Mouse (Mus musculus) forebrain, embryonic 16.5 days (tissue): ENCODE results near the gene Sox6. TPM values are rescaled to one million over a fixed set of nuclear protein-coding genes. Genes with fewer than 3 reads are reported as not detected.
A peak's percentile ranks its signal among the peaks of the same experiment; 100 is the strongest.
"Not testable (repeated sequence)": the region's sequence is repeated elsewhere in the genome, so short reads cannot be mapped to it uniquely, and the experiment has no call there.

Experiments used
- ATAC-seq: fragments of 200-750 bp; cut with Nextera tagmentation; 2 replicates; pipeline ENCODE4 v1.8.0; 2017; ENCODE audit warnings: mild to moderate bottlenecking, moderate library complexity
- H3K27ac ChIP-seq: fragments of 300-500 bp; sonication (generic); 2 replicates; pipeline ENCODE4 v1.5.1; 2014; ENCODE audit warnings: low read length, control low read depth
- H3K27me3 ChIP-seq: fragments of 300-500 bp; sonication (generic); replicated peaks from 2 replicates; pipeline ENCODE4 v1.6.1; 2014; ENCODE audit warnings: low read length; ENCODE audit not compliant: control insufficient read depth, insufficient read depth
- H3K36me3 ChIP-seq: fragments of 300-500 bp; sonication (generic); 2 replicates; pipeline ENCODE4 v1.6.1; 2014; ENCODE audit not compliant: control insufficient read depth, insufficient read depth
- H3K4me1 ChIP-seq: fragments of 300-500 bp; sonication (generic); replicated peaks from 2 replicates; pipeline ENCODE4 v1.6.1; 2014; ENCODE audit warnings: low read length; ENCODE audit not compliant: control insufficient read depth, insufficient read depth
- H3K4me2 ChIP-seq: fragments of 300-500 bp; sonication (generic); 2 replicates; pipeline ENCODE4 v1.6.1; 2014; ENCODE audit warnings: mild to moderate bottlenecking, low read length, control low read depth
- H3K4me3 ChIP-seq: fragments of 300-500 bp; sonication (generic); replicated peaks from 2 replicates; pipeline ENCODE4 v1.5.1; 2014; ENCODE audit warnings: mild to moderate bottlenecking, low read length, control low read depth
- H3K9ac ChIP-seq: fragments of 300-500 bp; sonication (generic); replicated peaks from 2 replicates; pipeline ENCODE4 v1.6.1; 2014; ENCODE audit warnings: low read depth, low read length, control low read depth
- H3K9me3 ChIP-seq: fragments of 300-500 bp; sonication (generic); 2 replicates; pipeline ENCODE4 v1.6.1; 2016; ENCODE audit warnings: low read length; ENCODE audit not compliant: control insufficient read depth
- WGBS: fragments of 180-500 bp; shearing (Covaris S2); extraction: QIAGEN DNeasy Blood & Tissue Kit; methylation state at CpG from one replicate; pipeline ENCODE4 v1.1.7; 2014; 5-methylcytosine and 5-hydroxymethylcytosine counted together
- polyA plus RNA-seq: library from polyadenylated mRNA; unstranded; fragments of >200 nt; fragmentation: Nextera tagmentation; extraction: Ambion mirVana; gene quantifications from 2 replicates; pipeline ENCODE4 v1.2.1, GENCODE M21; 2015

The Sox6 gene
- polyA plus RNA-seq, 1 experiment from 2014 or later, result 96.5 TPM

DNA sequence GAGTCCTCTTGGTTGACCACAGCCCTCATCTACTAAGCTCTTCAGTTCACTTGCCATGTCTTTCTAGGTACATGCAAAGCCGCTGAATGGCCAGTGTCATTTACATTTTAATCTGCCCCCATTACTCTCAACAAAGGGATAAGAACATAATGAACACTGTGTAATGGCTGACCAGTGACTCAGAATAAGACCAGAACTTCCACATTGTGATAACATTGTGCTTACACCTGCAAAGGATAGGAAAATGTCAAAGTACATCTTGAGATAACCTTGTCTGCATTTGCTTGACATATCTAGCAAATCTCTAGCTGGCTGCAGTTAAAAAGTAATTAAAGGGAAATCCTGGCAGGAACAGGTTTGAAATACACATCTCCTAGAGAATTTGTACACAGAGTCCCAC is 431.1 kb downstream of the Sox6 start:
- Histone ChIP-seq H3K27me3 (no peaks in the 10 kb centered on the region), H3K27ac (no peak overlapping the region), H3K4me1 (peaks cover 7% of the 10 kb centered on the region), H3K9ac (no peak overlapping the region), H3K4me3 (no peak overlapping the region), H3K36me3 (no peaks in the 10 kb centered on the region), H3K9me3 (no peaks in the 10 kb centered on the region), H3K4me2 (no peak overlapping the region)
- 76% methylated on average over 1 of the region's 1 CpGs for WGBS
- no peak for ATAC-seq

DNA sequence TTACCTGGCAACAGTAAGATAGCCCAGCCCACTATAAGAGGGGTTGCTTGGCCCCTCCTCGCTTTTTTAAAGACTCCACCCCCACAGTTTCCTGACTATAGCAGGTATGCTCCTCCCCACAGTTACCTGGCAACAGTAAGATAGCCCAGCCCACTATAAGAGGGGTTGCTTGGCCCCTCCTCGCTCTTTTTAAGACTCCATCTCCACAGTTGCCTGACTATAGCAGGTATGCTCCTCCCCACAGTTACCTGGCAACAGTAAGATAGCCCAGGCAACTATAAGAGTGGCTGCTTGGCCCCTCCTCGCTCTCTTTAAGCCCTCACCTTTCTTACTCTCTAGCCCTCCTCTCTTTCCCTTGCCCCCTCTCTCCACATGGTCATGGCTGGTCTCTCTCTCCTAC is 432.5 kb downstream of the Sox6 start:
- not testable (repeated sequence) for H3K9me3 ChIP-seq, H3K4me3 ChIP-seq, H3K4me2 ChIP-seq, H3K4me1 ChIP-seq, H3K27ac ChIP-seq, H3K27me3 ChIP-seq, H3K36me3 ChIP-seq, H3K9ac ChIP-seq, ATAC-seq
- WGBS, result 78% methylated on average over 3 of the region's 3 CpGs

DNA sequence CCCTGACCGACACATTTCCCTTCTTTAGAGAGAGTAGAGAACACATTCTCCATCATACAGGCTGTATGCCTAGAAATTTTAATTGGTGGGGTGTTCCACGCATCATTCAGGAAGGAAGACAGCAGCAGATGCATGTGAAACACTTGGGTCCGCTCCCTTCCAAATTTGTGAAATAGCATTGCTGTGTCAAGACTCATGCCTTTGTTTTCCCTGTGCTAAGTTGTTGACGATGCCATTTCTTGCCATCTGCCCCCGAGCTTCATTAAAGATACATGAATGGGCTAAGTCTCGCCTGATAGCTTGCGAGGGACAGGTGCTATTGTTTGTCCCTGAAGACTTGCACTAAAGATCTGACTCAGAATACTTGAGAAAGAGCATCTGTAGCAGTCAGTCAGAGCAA is 433.7 kb downstream of the Sox6 start:
- H3K27ac ChIP-seq, result peak overlapping the region; percentile 47; the same call in 1 of the 2 replicates
- peaks cover 7% of the 10 kb centered on the region for H3K4me1 ChIP-seq
- H3K27me3 ChIP-seq, result no peaks in the 10 kb centered on the region
- no peak overlapping the region for H3K4me3 ChIP-seq
- WGBS, result 11% methylated on average over 7 of the region's 7 CpGs
- H3K4me2 ChIP-seq, result peak overlapping the region; percentile 20; the same call in 1 of the 2 replicates
- H3K9ac ChIP-seq, result no peak overlapping the region
- no peaks in the 10 kb centered on the region for H3K36me3 ChIP-seq
- no peaks in the 10 kb centered on the region for H3K9me3 ChIP-seq
- peak; percentile 79 for ATAC-seq

DNA sequence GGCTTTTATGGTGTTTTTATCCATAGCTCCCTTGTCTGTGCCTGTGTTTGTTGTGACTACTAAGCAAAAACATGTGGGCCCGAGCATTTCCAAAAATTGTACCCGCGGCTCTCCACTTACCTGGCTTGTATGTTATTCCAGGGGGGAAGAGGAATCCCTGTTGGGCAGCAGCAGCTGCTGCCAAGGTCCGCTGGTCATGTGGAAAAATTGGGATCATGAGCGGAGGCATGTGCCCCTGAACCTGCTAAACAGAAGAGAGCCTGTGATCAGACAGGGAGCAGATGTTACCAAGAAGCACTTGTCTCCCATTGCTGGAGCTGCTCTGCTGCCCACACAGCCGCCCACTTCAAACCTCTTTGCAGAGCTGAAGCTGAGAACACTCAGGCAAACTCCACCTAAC is 441.2 kb downstream of the Sox6 start:
- no peak overlapping the region for H3K4me2 ChIP-seq
- H3K27me3 ChIP-seq, result no peaks in the 10 kb centered on the region
- 70% methylated on average over 6 of the region's 6 CpGs for WGBS
- no peaks in the 10 kb centered on the region for H3K9me3 ChIP-seq
- no peak for ATAC-seq
- H3K27ac ChIP-seq, result no peak overlapping the region
- no peaks in the 10 kb centered on the region for H3K4me1 ChIP-seq
- no peak overlapping the region for H3K9ac ChIP-seq
- no peak overlapping the region for H3K4me3 ChIP-seq
- no peaks in the 10 kb centered on the region for H3K36me3 ChIP-seq

DNA sequence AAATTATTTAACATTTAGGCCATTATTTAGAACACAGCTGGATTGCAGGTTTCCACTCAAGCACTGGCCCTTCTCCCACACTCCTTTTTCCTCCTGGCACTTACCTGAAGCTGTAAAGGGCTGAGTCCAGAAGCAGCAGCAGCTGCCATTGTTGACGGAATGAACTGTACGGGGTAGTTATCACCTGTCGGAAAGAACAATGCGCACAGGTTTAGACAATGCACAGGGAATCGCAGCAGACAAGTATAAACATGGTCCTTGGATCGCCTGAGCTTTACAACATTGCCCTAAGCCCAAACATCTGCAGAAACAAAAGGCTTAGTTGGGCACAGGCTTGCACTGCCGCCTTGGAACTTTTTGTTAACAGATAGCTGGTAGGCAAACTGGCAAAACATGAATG is 458.1 kb downstream of the Sox6 start:
- no peak overlapping the region for H3K4me3 ChIP-seq
- no peak overlapping the region for H3K9ac ChIP-seq
- no peaks in the 10 kb centered on the region for H3K27me3 ChIP-seq
- no peak overlapping the region for H3K4me2 ChIP-seq
- no peak overlapping the region for H3K27ac ChIP-seq
- H3K9me3 ChIP-seq, result no peaks in the 10 kb centered on the region
- H3K4me1 ChIP-seq, result no peaks in the 10 kb centered on the region; the same call in 1 of the 2 replicates
- WGBS, result 58% methylated on average over 7 of the region's 7 CpGs
- no peaks in the 10 kb centered on the region for H3K36me3 ChIP-seq
- ATAC-seq, result no peak

DNA sequence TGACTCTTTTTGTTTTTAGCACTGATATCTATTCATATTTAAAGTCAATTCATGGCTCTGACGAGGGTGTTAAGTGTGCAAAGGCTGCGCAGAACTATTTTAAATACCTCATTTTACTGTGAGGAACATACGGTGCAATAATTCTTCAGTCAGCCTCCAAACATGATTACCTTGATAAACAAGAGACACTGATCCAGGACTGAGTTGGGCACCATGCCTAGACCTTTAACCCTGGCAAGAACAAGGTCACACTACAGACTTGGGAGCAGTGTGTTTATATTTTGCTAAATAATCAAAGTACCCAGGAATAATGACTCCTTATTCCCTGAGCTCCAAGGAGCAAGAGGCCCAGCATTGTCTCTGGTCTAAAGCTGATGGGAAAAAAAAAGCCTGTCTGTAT is 458.8 kb downstream of the Sox6 start:
- H3K4me1 ChIP-seq, result no peaks in the 10 kb centered on the region; the same call in 1 of the 2 replicates
- H3K36me3 ChIP-seq, result no peaks in the 10 kb centered on the region
- H3K9me3 ChIP-seq, result no peaks in the 10 kb centered on the region
- ATAC-seq, result no peak
- WGBS, result 80% methylated on average over 3 of the region's 3 CpGs
- no peak overlapping the region for H3K4me3 ChIP-seq
- H3K27me3 ChIP-seq, result no peaks in the 10 kb centered on the region
- H3K27ac ChIP-seq, result no peak overlapping the region
- H3K4me2 ChIP-seq, result no peak overlapping the region
- no peak overlapping the region for H3K9ac ChIP-seq

DNA sequence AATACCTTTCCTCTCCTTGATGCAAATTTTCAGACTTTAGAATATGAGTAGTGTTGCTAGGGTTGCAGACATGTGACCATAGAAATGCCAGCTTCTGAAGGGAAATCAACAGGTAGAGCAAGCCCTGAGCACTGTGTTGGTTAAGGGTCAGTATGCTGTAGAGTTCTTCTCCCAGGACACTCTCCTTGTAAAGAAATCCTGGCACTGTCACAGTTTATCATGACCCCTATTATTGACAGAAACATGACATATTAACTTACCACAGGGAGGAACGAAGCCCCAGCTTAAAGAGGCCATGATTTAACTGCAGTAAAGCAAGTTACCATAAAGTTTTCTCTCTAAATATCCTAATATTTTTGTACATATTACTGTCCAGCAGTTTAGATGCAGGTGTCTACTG is 462.2 kb downstream of the Sox6 start:
- Histone ChIP-seq H3K9ac (no peak overlapping the region), H3K36me3 (no peaks in the 10 kb centered on the region), H3K4me1 (no peaks in the 10 kb centered on the region), H3K4me3 (no peak overlapping the region), H3K27me3 (no peaks in the 10 kb centered on the region), H3K27ac (no peak overlapping the region), H3K4me2 (no peak overlapping the region), H3K9me3 (no peaks in the 10 kb centered on the region)
- WGBS, result 92% methylated on average over 1 of the region's 1 CpGs
- no peak for ATAC-seq

DNA sequence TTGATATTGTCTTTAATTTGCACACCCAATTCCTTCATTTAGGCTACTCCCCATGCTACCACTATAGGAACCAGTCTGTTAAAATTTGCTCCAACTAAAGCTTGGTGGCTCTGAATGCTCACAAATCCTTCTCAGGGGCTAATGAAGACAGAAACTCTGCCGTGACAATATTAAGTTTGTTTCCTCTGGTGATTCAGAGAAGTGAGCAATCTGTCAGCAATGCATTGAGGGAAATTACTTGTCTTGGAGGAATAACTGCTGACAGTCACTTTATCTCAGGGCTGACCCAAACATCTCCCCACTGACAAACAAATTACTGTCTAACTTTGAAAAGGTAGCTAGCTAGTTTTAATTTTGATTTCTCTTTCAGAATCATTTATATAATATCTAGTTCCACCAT is 463.8 kb downstream of the Sox6 start:
- H3K36me3 ChIP-seq, result no peaks in the 10 kb centered on the region
- no peak for ATAC-seq
- no peak overlapping the region for H3K4me2 ChIP-seq
- H3K4me1 ChIP-seq, result no peaks in the 10 kb centered on the region
- no peak overlapping the region for H3K4me3 ChIP-seq
- no peak overlapping the region for H3K9ac ChIP-seq
- no peaks in the 10 kb centered on the region for H3K27me3 ChIP-seq
- 50% methylated on average over 1 of the region's 1 CpGs for WGBS
- H3K27ac ChIP-seq, result no peak overlapping the region
- H3K9me3 ChIP-seq, result no peaks in the 10 kb centered on the region

DNA sequence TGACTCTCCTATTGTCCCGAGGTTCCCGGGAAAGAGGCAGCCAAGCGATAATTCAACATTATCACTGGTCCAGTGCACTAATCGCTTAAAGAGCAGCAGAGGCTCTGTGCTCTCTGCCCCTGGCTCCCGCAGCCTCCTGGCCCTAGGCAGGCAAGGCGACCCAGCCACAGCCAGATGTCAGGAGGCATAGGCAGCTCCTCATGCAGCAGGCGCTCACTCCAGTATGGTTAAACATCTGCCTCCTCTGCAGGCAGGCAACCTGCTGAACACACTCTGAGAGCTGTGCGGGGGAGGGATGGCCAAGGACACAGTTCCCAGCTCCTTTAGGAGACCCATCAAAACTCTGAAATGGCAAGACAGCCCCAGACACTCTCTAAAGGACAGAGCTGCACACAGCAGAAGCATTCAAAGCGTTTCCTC is 469.8 kb downstream of the Sox6 start:
- ATAC-seq, result peak; percentile 75
- under 1% methylated on average over 9 of the region's 9 CpGs for WGBS

DNA sequence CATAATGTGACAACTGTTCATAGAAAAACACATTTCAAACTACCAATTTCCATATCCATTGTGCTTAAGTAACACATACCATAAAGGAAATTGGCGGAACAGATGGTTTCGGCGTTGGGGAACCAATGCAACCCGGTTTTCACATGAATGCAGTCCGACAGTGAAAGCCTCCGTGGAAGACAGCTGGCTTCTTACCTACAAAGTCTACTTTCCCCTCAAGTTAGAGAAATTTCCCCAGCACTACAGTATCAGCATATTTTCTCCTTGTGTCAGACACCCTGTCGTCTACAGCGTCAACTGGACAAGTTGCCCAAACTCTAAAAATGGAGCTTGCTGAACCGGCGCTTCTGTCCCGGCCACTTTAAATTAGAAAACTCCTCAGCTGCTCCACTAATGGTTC is 470.3 kb downstream of the Sox6 start:
- peak overlapping the region; percentile 45 for H3K4me2 ChIP-seq
- H3K27me3 ChIP-seq, result no peaks in the 10 kb centered on the region
- peak; percentile 59; the same call in 1 of the 2 replicates for ATAC-seq
- no peaks in the 10 kb centered on the region for H3K9me3 ChIP-seq
- 7% methylated on average over 11 of the region's 11 CpGs for WGBS
- peaks cover 28% of the 10 kb centered on the region for H3K4me1 ChIP-seq
- H3K36me3 ChIP-seq, result no peaks in the 10 kb centered on the region
- H3K4me3 ChIP-seq, result peak overlapping the region; percentile 14
- H3K9ac ChIP-seq, result no peak overlapping the region
- no peak overlapping the region for H3K27ac ChIP-seq

More for the DNA sequence above, 469.8 kb downstream of the Sox6 start:
- Histone ChIP-seq H3K36me3 (no peaks in the 10 kb centered on the region), H3K4me2 (peak overlapping the region; percentile 45), H3K27ac (no peak overlapping the region), H3K27me3 (no peaks in the 10 kb centered on the region), H3K9ac (no peak overlapping the region; the same call in 1 of the 2 replicates), H3K4me3 (peak overlapping the region; percentile 14), H3K4me1 (peaks cover 28% of the 10 kb centered on the region), H3K9me3 (no peaks in the 10 kb centered on the region)
